Comparison of ENCODE assay signal across 11 mouse cellular contexts in genomic region chr1:45924516-45924915, GRCm38 (mm10). TPM values are rescaled to one million over a fixed set of nuclear protein-coding genes. Genes with fewer than 3 reads are reported as not detected.
DNase-seq lines count a peak whose midpoint lies in the region; ATAC-seq lines count a peak whose summit lies in the region.
"Had no signal": no experiment of that assay in that cellular context is flagged by ENCODE, and none has a peak within 500 bp of the region (broad histone marks: within the 10 kb centered on the region; RNA-seq: fewer than 3 reads in every experiment).

No protein-coding gene starts in this region.

- no peak overlapping the region for H3K27ac ChIP-seq in heart, embryonic 10.5 days
- H3K27ac ChIP-seq in lung, embryonic 16.5 days (ENCODE audit: low read length): no peak overlapping the region
- H3K27ac ChIP-seq in limb, embryonic 15.5 days: no peak overlapping the region
- H3K27ac ChIP-seq in neural tube, embryonic 15.5 days (replicated peaks): 0 out of 2 replicates have a peak overlapping the region, but pooled peaks have one; percentile 1

- H3K27me3 ChIP-seq in heart, embryonic 10.5 days (ENCODE audit: insufficient read depth, poor library complexity, severe bottlenecking): peaks cover 15% of the 10 kb centered on the region
- no peaks in the 10 kb centered on the region for H3K27me3 ChIP-seq in lung, embryonic 16.5 days (ENCODE audit: control insufficient read depth, insufficient read depth, low read depth, low read length)
- H3K27me3 ChIP-seq in limb, embryonic 15.5 days: peaks cover 9% of the 10 kb centered on the region
- peaks cover 10% of the 10 kb centered on the region for H3K27me3 ChIP-seq in neural tube, embryonic 15.5 days (replicated peaks)

- H3K36me3 ChIP-seq in heart, embryonic 10.5 days: no peaks in the 10 kb centered on the region
- no peaks in the 10 kb centered on the region for H3K36me3 ChIP-seq in lung, embryonic 16.5 days (ENCODE audit: control insufficient read depth, insufficient read depth, low read length)
- no peaks in the 10 kb centered on the region for H3K36me3 ChIP-seq in limb, embryonic 15.5 days
- no peaks in the 10 kb centered on the region for H3K36me3 ChIP-seq in neural tube, embryonic 15.5 days

- peak overlapping the region; percentile 88 for H3K4me2 ChIP-seq in lung, embryonic 16.5 days (ENCODE audit: low read depth, low read length)
- H3K4me2 ChIP-seq in limb, embryonic 15.5 days: peak overlapping the region; percentile 94
- H3K4me2 ChIP-seq in neural tube, embryonic 15.5 days: peak overlapping the region; percentile 81

- no peaks in the 10 kb centered on the region for H3K9me3 ChIP-seq in heart, embryonic 10.5 days
- no peaks in the 10 kb centered on the region for H3K9me3 ChIP-seq in lung, embryonic 16.5 days (ENCODE audit: control insufficient read depth, low read length)
- no peaks in the 10 kb centered on the region for H3K9me3 ChIP-seq in limb, embryonic 15.5 days
- H3K9me3 ChIP-seq in neural tube, embryonic 15.5 days (replicated peaks): no peaks in the 10 kb centered on the region

- H3K4me1 ChIP-seq in heart, embryonic 10.5 days: peaks cover 5% of the 10 kb centered on the region; the same call in 1 of the 2 replicates
- H3K4me1 ChIP-seq in lung, embryonic 16.5 days (replicated peaks; ENCODE audit: control insufficient read depth, insufficient read depth, low read length): no peaks in the 10 kb centered on the region
- peaks cover 4% of the 10 kb centered on the region; the same call in 1 of the 2 replicates for H3K4me1 ChIP-seq in limb, embryonic 15.5 days
- H3K4me1 ChIP-seq in neural tube, embryonic 15.5 days: peaks cover 14% of the 10 kb centered on the region

- 58% methylated on average over 7 of the region's 7 CpGs for WGBS in heart, embryonic 10.5 days
- WGBS in lung, embryonic 16.5 days: 25% methylated on average over 7 of the region's 7 CpGs
- 58% methylated on average over 7 of the region's 7 CpGs for WGBS in limb, embryonic 15.5 days
- 69% methylated on average over 7 of the region's 7 CpGs for WGBS in neural tube, embryonic 15.5 days

- no peak overlapping the region for H3K9ac ChIP-seq in lung, embryonic 16.5 days (ENCODE audit: low read length)
- no peak overlapping the region for H3K9ac ChIP-seq in limb, embryonic 15.5 days
- no peak overlapping the region for H3K9ac ChIP-seq in neural tube, embryonic 15.5 days (replicated peaks)

- no peak for ATAC-seq in lung, embryonic 16.5 days (ENCODE audit: low read depth)
- ATAC-seq in limb, embryonic 15.5 days (ENCODE audit: insufficient number of reproducible peaks, low FRiP score, low TSS enrichment, low read depth): no peak
- ATAC-seq in neural tube, embryonic 15.5 days (ENCODE audit: low FRiP score): no peak

- DNase-seq in heart, embryonic 10.5 days (ENCODE audit: low spot score): no peak
- no peak for DNase-seq in heart, postnatal 4 days
- DNase-seq in lung, postnatal 4 days: no peak
- DNase-seq in embryo, embryonic 10.5 days (ENCODE audit: low spot score): no peak
- no peak for DNase-seq in cerebellum, postnatal 25 days
- DNase-seq: adrenal gland, postnatal 36 days; thymus, postnatal 25 days had no signal

- peak overlapping the region; percentile 77; the same call in 1 of the 2 replicates for H3K4me3 ChIP-seq in heart, embryonic 10.5 days
- peak overlapping the region; percentile 69 for H3K4me3 ChIP-seq in lung, embryonic 16.5 days (ENCODE audit: low read length)
- H3K4me3 ChIP-seq in limb, embryonic 15.5 days: peak overlapping the region; percentile 66
- peak overlapping the region; percentile 79; the same call in 1 of the 2 replicates for H3K4me3 ChIP-seq in neural tube, embryonic 15.5 days (replicated peaks)

RNA-seq across cellular contexts. Expression of gene Slc40a1, which starts 1.8 kb away (rescaled TPM):
- polyA plus RNA-seq in heart, embryonic 10.5 days (2016; fragmentation: Nextera tagmentation; extraction: Ambion mirVana): 12.5 and 13.2 TPM in 2 replicates
- total RNA-seq in heart, postnatal 4 days (2021): 10 to 100 TPM; 12.9 to 14.0 TPM
- 41.3 and 42.8 TPM in 2 replicates for polyA plus RNA-seq in lung, embryonic 16.5 days (2015; fragmentation: Nextera tagmentation; extraction: Ambion mirVana)
- polyA plus RNA-seq in limb, embryonic 15.5 days (2015; fragmentation: Nextera tagmentation; extraction: Ambion mirVana): 46.5 and 51.7 TPM in 2 replicates
- polyA plus RNA-seq in neural tube, embryonic 15.5 days (2015; fragmentation: Nextera tagmentation; extraction: Ambion mirVana): 34.2 and 43.6 TPM in 2 replicates

RNA-seq across cellular contexts. Expression of gene Gm5269, which starts 34.4 kb away (rescaled TPM):
- not detected in 2 replicates for polyA plus RNA-seq in heart, embryonic 10.5 days (2016; fragmentation: Nextera tagmentation; extraction: Ambion mirVana)
- not detected for total RNA-seq in heart, postnatal 4 days (2021)
- not detected in 2 replicates for polyA plus RNA-seq in lung, embryonic 16.5 days (2015; fragmentation: Nextera tagmentation; extraction: Ambion mirVana)
- polyA plus RNA-seq in limb, embryonic 15.5 days (2015; fragmentation: Nextera tagmentation; extraction: Ambion mirVana): not detected in 2 replicates
- not detected in 2 replicates for polyA plus RNA-seq in neural tube, embryonic 15.5 days (2015; fragmentation: Nextera tagmentation; extraction: Ambion mirVana)
- total RNA-seq: adrenal gland, postnatal 36 days; left cerebral cortex, adult 8-10 months had no signal
